Mouse (Mus musculus) thymus, adult 2 months (tissue): ENCODE results near the gene Znrf3. TPM values are rescaled to one million over a fixed set of nuclear protein-coding genes. Genes with fewer than 3 reads are reported as not detected.

Experiments used
- DNase-seq: peaks from one replicate; pipeline ENCODE4 v3.0.0; 2021
- H3K27ac ChIP-seq: fragments of 200-500 bp; 2 replicates; pipeline ENCODE4 v1.5.1; 2012; ENCODE audit warnings: low read length, control low read depth; ENCODE audit not compliant: control insufficient read depth, insufficient read depth
- H3K27me3 ChIP-seq: fragments of 200-500 bp; 2 replicates; pipeline ENCODE4 v1.6.1; 2012; ENCODE audit warnings: mild to moderate bottlenecking, low read length, moderate library complexity, mixed read lengths; ENCODE audit not compliant: control insufficient read depth, insufficient read depth
- H3K36me3 ChIP-seq: fragments of 200-500 bp; 2 replicates; pipeline ENCODE4 v1.6.1; 2012; ENCODE audit warnings: mild to moderate bottlenecking, low read length, moderate library complexity; ENCODE audit not compliant: control insufficient read depth, insufficient read depth
- H3K4me1 ChIP-seq: fragments of 200-500 bp; replicated peaks from 2 replicates; pipeline ENCODE4 v1.6.1; 2012; ENCODE audit warnings: low read length; ENCODE audit not compliant: control insufficient read depth, insufficient read depth
- H3K4me3 ChIP-seq: fragments of 200-500 bp; 2 replicates; pipeline ENCODE4 v1.5.1; 2012; ENCODE audit warnings: mild to moderate bottlenecking, low read length, control low read depth, moderate library complexity; ENCODE audit not compliant: control insufficient read depth, insufficient read depth
- CTCF ChIP-seq: fragments of 200-500 bp; IDR thresholded peaks from 2 replicates; pipeline ENCODE4 v1.5.1; 2012; ENCODE audit warnings: mild to moderate bottlenecking, control low read depth, low read length, moderate library complexity, borderline replicate concordance; ENCODE audit not compliant: control insufficient read depth, poor library complexity, insufficient read depth; ENCODE audit errors: extremely low read depth
- POLR2A ChIP-seq: fragments of 200-500 bp; IDR thresholded peaks from 2 replicates; pipeline ENCODE4 v1.6.1; 2012; ENCODE audit warnings: mild to moderate bottlenecking, low read length, control low read depth, moderate library complexity; ENCODE audit not compliant: control insufficient read depth, poor library complexity, insufficient read depth; ENCODE audit errors: extremely low read depth
- WGBS: fragments of 180-500 bp; shearing (Covaris S2); methylation state at CpG from one replicate; pipeline ENCODE4 v1.1.7; 2018; 5-methylcytosine and 5-hydroxymethylcytosine counted together
- polyA plus RNA-seq: library from polyadenylated mRNA; depleted of rRNA; stranded (reverse); fragments of >200 nt; gene quantifications from 2 replicates; pipeline ENCODE4 v1.2.3, GENCODE M21; 2012

The Znrf3 gene
- polyA plus RNA-seq, 1 experiment: 17.3 TPM

- DNase-seq: no peak
- 97% methylated on average over 7 of the region's 7 CpGs for WGBS
- TF ChIP-seq POLR2A (no peak), CTCF (no peak)
- no peak overlapping the region for H3K27ac ChIP-seq
- H3K4me1 ChIP-seq: no peaks in the 10 kb centered on the region; the same call in 1 of the 2 replicates
- H3K27me3 ChIP-seq: no peaks in the 10 kb centered on the region
- no peak overlapping the region for H3K4me3 ChIP-seq
- H3K36me3 ChIP-seq: peaks cover 32% of the 10 kb centered on the region
These were observed 163.7 kb downstream of the Znrf3 start for GRCm38 (mm10) chr11:5280932-5281331.

- H3K27ac ChIP-seq: no peak overlapping the region
- H3K4me1 ChIP-seq: peaks cover 3% of the 10 kb centered on the region; the same call in 1 of the 2 replicates
- H3K36me3 ChIP-seq: peaks cover 26% of the 10 kb centered on the region
- 100% methylated on average over 2 of the region's 2 CpGs for WGBS
- no peak for DNase-seq
- no peak overlapping the region for H3K4me3 ChIP-seq
- H3K27me3 ChIP-seq: no peaks in the 10 kb centered on the region
- no peak for TF ChIP-seq POLR2A
- TF ChIP-seq CTCF: no peak
These were observed 166.2 kb downstream of the Znrf3 start for GRCm38 (mm10) chr11:5278463-5278862.

DNA sequence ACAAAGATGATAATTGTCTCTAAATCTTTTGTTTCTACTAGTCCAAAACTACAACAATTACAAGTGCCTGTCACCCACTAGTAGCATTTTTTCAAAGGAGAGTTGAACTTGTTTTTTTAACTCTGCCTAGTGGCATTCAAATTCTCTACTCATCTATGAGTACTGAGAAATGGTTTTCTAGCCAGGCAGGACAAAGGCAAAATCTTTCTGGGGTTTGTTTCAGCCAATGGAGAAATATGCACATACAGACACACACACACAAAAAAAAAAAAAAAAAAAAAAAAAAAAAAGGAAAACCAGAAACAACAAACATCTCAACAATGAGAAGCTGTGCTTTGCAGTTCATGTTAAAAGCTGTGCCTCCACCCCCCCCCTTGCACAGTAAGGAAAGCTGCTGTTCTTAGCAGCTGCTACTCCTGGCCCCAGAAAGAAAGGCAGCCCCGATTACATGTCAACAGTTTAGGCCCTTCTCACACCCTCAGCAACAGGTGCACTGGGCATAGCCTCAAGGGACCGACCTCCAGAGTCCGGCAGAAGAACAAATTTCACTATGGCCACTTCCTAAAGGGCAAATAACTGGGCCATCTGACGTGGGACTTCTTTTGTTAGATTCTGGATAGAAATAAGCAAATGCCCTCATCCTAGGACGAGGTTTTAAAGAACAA lies 167.2 kb downstream of the Znrf3 start:
- Histone ChIP-seq H3K27me3 (no peaks in the 10 kb centered on the region), H3K36me3 (peaks cover 19% of the 10 kb centered on the region), H3K27ac (no peak overlapping the region), H3K4me3 (no peak overlapping the region), H3K4me1 (peaks cover 9% of the 10 kb centered on the region)
- TF ChIP-seq POLR2A (no peak), CTCF (no peak)
- WGBS: 92% methylated on average over 5 of the region's 5 CpGs
- DNase-seq: no peak

DNA sequence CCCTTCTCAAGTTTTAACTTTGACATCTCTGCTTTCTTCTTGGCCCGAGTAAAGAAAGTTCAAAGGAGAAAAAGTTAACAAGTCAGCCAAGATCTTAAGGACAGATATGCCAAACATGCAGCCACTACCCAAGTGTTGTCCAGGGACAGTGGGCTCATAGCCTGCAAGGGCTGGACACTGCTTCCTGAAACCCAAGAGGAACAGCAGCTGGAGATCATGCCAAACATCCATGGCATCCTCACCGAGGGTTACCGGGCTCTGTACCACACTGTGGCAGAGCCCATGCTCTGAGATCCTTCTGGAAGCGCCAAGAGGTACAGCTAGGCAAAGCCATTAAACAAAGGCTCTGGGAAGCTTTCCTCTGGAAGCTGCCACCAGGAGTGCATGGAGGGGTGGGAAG lies 169.4 kb downstream of the Znrf3 start:
- TF ChIP-seq POLR2A: no peak
- TF ChIP-seq CTCF: no peak
- Histone ChIP-seq H3K4me1 (peaks cover 9% of the 10 kb centered on the region), H3K4me3 (no peak overlapping the region), H3K36me3 (no peaks in the 10 kb centered on the region; the same call in 1 of the 2 replicates), H3K27me3 (no peaks in the 10 kb centered on the region), H3K27ac (no peak overlapping the region)
- 88% methylated on average over 4 of the region's 4 CpGs for WGBS
- DNase-seq: no peak

- Histone ChIP-seq H3K4me1 (peaks cover 9% of the 10 kb centered on the region), H3K27ac (no peak overlapping the region), H3K4me3 (no peak overlapping the region), H3K27me3 (no peaks in the 10 kb centered on the region), H3K36me3 (no peaks in the 10 kb centered on the region)
- no peak for DNase-seq
- TF ChIP-seq POLR2A (no peak), CTCF (no peak)
- 72% methylated on average over 9 of the region's 9 CpGs for WGBS
These were observed 172.0 kb downstream of the Znrf3 start for GRCm38 (mm10) chr11:5272536-5273234.

- no peak overlapping the region for H3K4me3 ChIP-seq
- H3K4me1 ChIP-seq: peaks cover 9% of the 10 kb centered on the region
- H3K27me3 ChIP-seq: no peaks in the 10 kb centered on the region
- no peak for DNase-seq
- H3K36me3 ChIP-seq: no peaks in the 10 kb centered on the region
- WGBS: 85% methylated on average over 4 of the region's 4 CpGs
- H3K27ac ChIP-seq: no peak overlapping the region
- TF ChIP-seq POLR2A: no peak
- TF ChIP-seq CTCF: no peak
These were observed 172.6 kb downstream of the Znrf3 start for GRCm38 (mm10) chr11:5272066-5272360.
